Mouse (Mus musculus) E14TG2a.4 (cell line): ENCODE data around the gene Gm1043.

Experiments
- CTCF ChIP-seq: conservative IDR thresholded peaks from 2 replicates; pipeline ENCODE4 v1.5.1; 2014; ENCODE audit warnings: low read length
- NANOG ChIP-seq: IDR thresholded peaks from 2 replicates; pipeline ENCODE4 v1.6.1; 2014; ENCODE audit warnings: borderline replicate concordance, low read length, mixed read lengths
- POU5F1 ChIP-seq: IDR thresholded peaks from 2 replicates; pipeline ENCODE4 v1.6.1; 2014; ENCODE audit warnings: low read length, borderline replicate concordance

DNA sequence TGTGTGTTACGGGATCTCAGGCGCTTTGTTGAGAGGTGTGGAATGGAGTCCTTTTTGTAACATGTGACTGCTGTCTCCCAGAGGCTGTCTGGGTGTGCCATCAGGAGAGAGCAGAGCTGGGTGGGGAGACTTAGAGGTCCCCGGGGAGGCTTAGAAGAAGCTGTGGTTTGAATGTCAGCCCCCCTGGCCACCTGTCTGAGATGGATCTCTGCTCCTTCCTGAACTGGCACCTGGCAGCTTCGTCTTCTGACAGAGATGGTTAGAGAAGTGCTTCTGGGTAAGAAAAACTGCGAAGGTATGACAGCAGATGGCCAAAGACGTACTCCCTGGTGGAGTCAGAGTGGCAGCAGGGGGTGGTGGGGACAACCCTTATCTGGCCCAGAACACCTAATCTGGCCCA is 22.4 kb downstream of the Gm1043 start:
- TF ChIP-seq CTCF (no peak), POU5F1 (no peak), NANOG (no peak)
